Mouse (Mus musculus): Measurements from ENCODE around the gene Crygn.

The Crygn gene

GRCm38 (mm10) chr5:24747533-24747932, 10.3 kb downstream of the Crygn start:
- DNase-seq (ENCODE audit: low spot score): no peak

GRCm38 (mm10) chr5:24743956-24744355, 13.9 kb downstream of the Crygn start:
- DNase-seq (ENCODE audit: low spot score): no peak

GRCm38 (mm10) chr5:24741172-24741885, 16.5 kb downstream of the Crygn start:
- no peak for DNase-seq (ENCODE audit: low spot score)

- peak; percentile 41 for DNase-seq (ENCODE audit: low spot score)
Measured at GRCm38 (mm10) chr5:24739141-24739753, 18.6 kb downstream of the Crygn start.

- no peak for DNase-seq (ENCODE audit: low spot score)
Measured at GRCm38 (mm10) chr5:24738517-24738916, 19.3 kb downstream of the Crygn start.

GRCm38 (mm10) chr5:24737595-24737994, 20.2 kb downstream of the Crygn start:
- DNase-seq (ENCODE audit: low spot score): no peak

GRCm38 (mm10) chr5:24733771-24734426, 23.9 kb downstream of the Crygn start:
- no peak for DNase-seq (ENCODE audit: low spot score)

- no peak for DNase-seq (ENCODE audit: low spot score)
Measured at GRCm38 (mm10) chr5:24733134-24733533, 24.7 kb downstream of the Crygn start.

- DNase-seq (ENCODE audit: low spot score): no peak
Measured at GRCm38 (mm10) chr5:24730986-24731385, 26.8 kb downstream of the Crygn start.

- no peak for DNase-seq (ENCODE audit: low spot score)
Measured at GRCm38 (mm10) chr5:24730488-24730871, 27.3 kb downstream of the Crygn start, which contains the start of gene Wdr86. Wdr86 (minus strand) TSS chr5:24730727.

GRCm38 (mm10) chr5:24729797-24730487, 27.9 kb downstream of the Crygn start:
- no peak for DNase-seq (ENCODE audit: low spot score)

- DNase-seq (ENCODE audit: low spot score): no peak
Measured at GRCm38 (mm10) chr5:24726901-24727836, 30.6 kb downstream of the Crygn start.

- DNase-seq (ENCODE audit: low spot score): no peak
Measured at GRCm38 (mm10) chr5:24725897-24726296, 31.9 kb downstream of the Crygn start.

- no peak for DNase-seq (ENCODE audit: low spot score)
Measured at GRCm38 (mm10) chr5:24724805-24725204, 33.0 kb downstream of the Crygn start.

- DNase-seq (ENCODE audit: low spot score): no peak
Measured at GRCm38 (mm10) chr5:24724270-24724634, 33.6 kb downstream of the Crygn start.

GRCm38 (mm10) chr5:24723527-24724269, 34.1 kb downstream of the Crygn start:
- DNase-seq (ENCODE audit: low spot score): no peak

GRCm38 (mm10) chr5:24719852-24720251, 38.0 kb downstream of the Crygn start:
- DNase-seq (ENCODE audit: low spot score): no peak

- no peak for DNase-seq (ENCODE audit: low spot score)
Measured at GRCm38 (mm10) chr5:24718076-24718475, 39.7 kb downstream of the Crygn start.

GRCm38 (mm10) chr5:24713987-24714386, 43.8 kb downstream of the Crygn start:
- no peak for DNase-seq (ENCODE audit: low spot score)

GRCm38 (mm10) chr5:24713199-24713598, 44.6 kb downstream of the Crygn start:
- DNase-seq (ENCODE audit: low spot score): no peak

- DNase-seq (ENCODE audit: low spot score): no peak
Measured at GRCm38 (mm10) chr5:24711615-24712014, 46.2 kb downstream of the Crygn start.
